Mouse (Mus musculus) forebrain, embryonic 12.5 days (tissue): ENCODE data around the gene Lbx2. TPM values are rescaled to one million over a fixed set of nuclear protein-coding genes. Genes with fewer than 3 reads are reported as not detected.

Experiments
- ATAC-seq: fragments of 200-750 bp; cut with Nextera tagmentation; 2 replicates; pipeline ENCODE4 v1.8.0; 2017; ENCODE audit warnings: moderate TSS enrichment; ENCODE audit not compliant: low FRiP score
- H3K27ac ChIP-seq: fragments of 300-500 bp; sonication (generic); 2 replicates; pipeline ENCODE4 v1.5.1; 2016; ENCODE audit warnings: mild to moderate bottlenecking
- H3K27me3 ChIP-seq: fragments of 300-500 bp; sonication (generic); 2 replicates; pipeline ENCODE4 v1.6.1; 2016; ENCODE audit warnings: mild to moderate bottlenecking
- H3K36me3 ChIP-seq: fragments of 300-500 bp; sonication (generic); replicated peaks from 2 replicates; pipeline ENCODE4 v1.6.1; 2016; ENCODE audit warnings: mild to moderate bottlenecking
- H3K4me1 ChIP-seq: fragments of 300-500 bp; sonication (generic); 2 replicates; pipeline ENCODE4 v1.6.1; 2016
- H3K4me2 ChIP-seq: fragments of 300-500 bp; sonication (generic); 2 replicates; pipeline ENCODE4 v1.6.1; 2016; ENCODE audit warnings: mild to moderate bottlenecking, moderate library complexity
- H3K4me3 ChIP-seq: fragments of 300-500 bp; sonication (generic); replicated peaks from 2 replicates; pipeline ENCODE4 v1.5.1; 2016; ENCODE audit warnings: mild to moderate bottlenecking
- H3K9ac ChIP-seq: fragments of 300-500 bp; sonication (generic); 2 replicates; pipeline ENCODE4 v1.6.1; 2016; ENCODE audit warnings: mild to moderate bottlenecking
- H3K9me3 ChIP-seq: fragments of 300-500 bp; sonication (generic); 2 replicates; pipeline ENCODE4 v1.6.1; 2016
- whole genome bisulfite sequencing: fragments of 180-500 bp; shearing (Covaris S2); methylation state at CpG from one replicate; pipeline ENCODE4 v1.1.7; 2016; 5-methylcytosine and 5-hydroxymethylcytosine counted together
- polyA plus RNA-seq: library from polyadenylated mRNA; unstranded; fragments of >200 nt; fragmentation: Nextera tagmentation; extraction: Ambion mirVana; gene quantifications from 2 replicates; pipeline ENCODE4 v1.2.1, GENCODE M21; 2016

Gene Lbx2
- polyA plus RNA-seq, 1 experiment from 2014 or later = 0.27 TPM

GRCm38 (mm10) chr6:83118369-83118768 is 32.2 kb downstream of the Lbx2 start:
- Histone ChIP-seq H3K36me3 (peaks cover 35% of the 10 kb centered on the region), H3K4me1 (peaks cover 57% of the 10 kb centered on the region), H3K9ac (no peak overlapping the region), H3K27me3 (no peaks in the 10 kb centered on the region), H3K4me2 (no peak overlapping the region), H3K4me3 (no peak overlapping the region), H3K27ac (peak overlapping the region; percentile 31; the same call in 1 of the 2 replicates), H3K9me3 (no peaks in the 10 kb centered on the region)
- ATAC-seq = no peak
- 89% methylated on average over 11 of the region's 11 CpGs for WGBS

DNA sequence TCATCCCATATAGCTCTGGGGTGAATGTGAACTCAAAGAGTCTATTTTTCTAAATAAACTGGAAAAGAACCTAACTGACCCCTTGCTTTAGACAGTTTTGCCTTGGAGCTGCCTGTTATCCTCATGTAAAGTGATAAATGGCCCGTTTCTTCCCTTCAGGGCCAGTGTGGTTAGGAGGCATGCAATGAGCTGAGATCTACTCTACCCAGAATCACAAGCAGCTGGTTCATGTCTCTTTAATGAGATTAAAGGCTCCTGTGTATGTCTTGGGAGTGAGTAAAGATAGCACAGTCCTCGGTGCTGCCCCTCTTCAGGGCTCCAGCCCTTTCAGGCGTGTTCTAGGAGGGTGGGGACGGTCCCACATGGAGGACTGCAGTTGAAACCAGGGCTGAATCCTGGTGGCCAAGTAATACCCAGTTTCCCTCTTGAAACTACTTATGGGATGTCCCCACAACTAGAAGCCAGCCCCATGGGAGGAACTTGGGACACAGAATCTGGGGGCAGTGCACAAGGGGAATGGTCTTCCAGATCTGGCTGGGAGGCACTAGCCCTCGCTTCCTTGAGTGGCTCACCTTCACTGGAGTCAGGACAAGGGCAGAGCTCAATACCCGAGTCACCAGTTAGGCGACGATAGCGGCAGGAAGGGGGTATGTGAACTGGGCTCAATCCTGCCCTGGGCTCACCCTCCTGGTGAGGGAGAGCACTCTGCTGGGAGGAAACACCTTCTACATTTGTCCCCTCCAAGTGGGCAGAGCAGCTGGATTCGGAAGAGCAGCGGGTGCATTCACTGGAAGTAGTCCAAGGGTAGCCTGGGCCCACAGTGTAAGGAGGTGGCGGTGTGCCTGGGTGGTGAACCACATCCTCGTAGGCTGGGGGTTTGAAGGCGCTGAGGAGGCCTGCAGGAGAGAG is 32.9 kb downstream of the Lbx2 start:
- Histone ChIP-seq H3K4me3 (no peak overlapping the region; the same call in 1 of the 2 replicates), H3K4me1 (peaks cover 64% of the 10 kb centered on the region)

GRCm38 (mm10) chr6:83119734-83120051 is 33.5 kb downstream of the Lbx2 start:
- peak overlapping the region; percentile 79 for H3K4me3 ChIP-seq
- WGBS = 85% methylated on average over 7 of the region's 7 CpGs
- H3K4me1 ChIP-seq = peaks cover 65% of the 10 kb centered on the region
- no peaks in the 10 kb centered on the region for H3K27me3 ChIP-seq
- H3K36me3 ChIP-seq = peaks cover 39% of the 10 kb centered on the region
- H3K4me2 ChIP-seq = peak overlapping the region; percentile 94
- H3K27ac ChIP-seq = no peak overlapping the region
- H3K9ac ChIP-seq = peak overlapping the region; percentile 86; the same call in 1 of the 2 replicates
- no peak for ATAC-seq
- no peaks in the 10 kb centered on the region for H3K9me3 ChIP-seq

More for the DNA sequence above, 32.9 kb downstream of the Lbx2 start:
- 0 out of 2 replicates have a peak overlapping the region, but pooled peaks have one; percentile 46 for H3K27ac ChIP-seq
- no peak overlapping the region for H3K4me2 ChIP-seq
- H3K36me3 ChIP-seq = peaks cover 39% of the 10 kb centered on the region
- H3K27me3 ChIP-seq = no peaks in the 10 kb centered on the region
- no peaks in the 10 kb centered on the region for H3K9me3 ChIP-seq
- WGBS = 90% methylated on average over 14 of the region's 14 CpGs
- H3K9ac ChIP-seq = 0 out of 2 replicates have a peak overlapping the region, but pooled peaks have one; percentile 86
- no peak for ATAC-seq

DNA sequence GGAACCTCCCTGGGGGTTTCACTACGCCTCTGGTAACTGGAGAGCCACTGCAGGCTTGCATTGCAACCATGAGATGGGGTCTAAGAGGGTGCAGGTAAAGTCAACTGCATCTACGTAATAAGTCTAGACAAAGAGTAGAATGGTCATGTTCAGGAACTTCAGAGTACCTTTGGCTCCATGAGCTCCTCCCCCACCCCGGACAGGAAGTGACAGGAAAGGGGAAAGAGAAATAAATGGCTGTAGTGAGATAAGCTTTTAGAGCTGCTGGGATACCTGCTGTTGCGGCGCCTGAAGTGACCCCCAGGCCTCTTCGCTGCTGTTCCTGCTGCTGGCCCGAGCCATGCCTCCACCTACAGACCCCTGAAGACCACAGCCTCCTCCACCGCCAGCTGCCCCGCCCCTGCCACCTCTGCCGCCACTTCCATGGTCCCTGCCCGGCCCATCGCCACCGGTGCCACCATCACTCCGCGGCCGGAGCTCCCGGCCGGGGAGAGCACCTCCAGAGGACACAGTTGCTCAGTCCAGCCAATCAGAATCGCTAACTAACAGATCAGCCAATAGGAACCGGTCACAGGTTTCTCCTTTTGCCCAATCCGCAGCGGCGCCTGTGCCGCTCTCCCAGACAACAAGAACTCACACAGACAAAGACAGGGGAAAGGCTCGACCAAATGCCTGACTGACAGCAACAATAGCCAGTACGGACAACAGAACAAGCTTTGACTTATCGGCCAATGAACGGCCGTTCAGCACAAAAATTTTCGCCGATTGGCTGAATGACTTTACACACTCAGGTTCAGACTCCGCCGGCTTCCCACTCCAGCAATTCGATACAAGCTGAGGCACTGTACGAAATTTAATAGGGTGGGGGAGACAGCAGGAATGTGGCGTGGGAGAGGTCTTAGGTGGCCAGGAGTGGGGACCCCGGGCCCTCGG is 35.0 kb downstream of the Lbx2 start, which contains the start of gene Wbp1:
Wbp1 (minus strand) TSS at position 630 of the 933 bp plus-strand sequence.
- peak within 1 kb of the TSS; percentile 79 for H3K4me3 ChIP-seq
- H3K27ac ChIP-seq = peak within 1 kb of the TSS; percentile 99
- H3K4me1 ChIP-seq = peaks cover 60% of the 10 kb centered on the region
- ATAC-seq = peak; percentile 94
- H3K4me2 ChIP-seq = peak within 1 kb of the TSS; percentile 94
- H3K9me3 ChIP-seq = no peaks in the 10 kb centered on the region
- H3K9ac ChIP-seq = peak within 1 kb of the TSS; percentile 88
- no peaks in the 10 kb centered on the region for H3K27me3 ChIP-seq
- under 1% methylated on average over 35 of the region's 38 CpGs for WGBS
- peaks cover 39% of the 10 kb centered on the region for H3K36me3 ChIP-seq

DNA sequence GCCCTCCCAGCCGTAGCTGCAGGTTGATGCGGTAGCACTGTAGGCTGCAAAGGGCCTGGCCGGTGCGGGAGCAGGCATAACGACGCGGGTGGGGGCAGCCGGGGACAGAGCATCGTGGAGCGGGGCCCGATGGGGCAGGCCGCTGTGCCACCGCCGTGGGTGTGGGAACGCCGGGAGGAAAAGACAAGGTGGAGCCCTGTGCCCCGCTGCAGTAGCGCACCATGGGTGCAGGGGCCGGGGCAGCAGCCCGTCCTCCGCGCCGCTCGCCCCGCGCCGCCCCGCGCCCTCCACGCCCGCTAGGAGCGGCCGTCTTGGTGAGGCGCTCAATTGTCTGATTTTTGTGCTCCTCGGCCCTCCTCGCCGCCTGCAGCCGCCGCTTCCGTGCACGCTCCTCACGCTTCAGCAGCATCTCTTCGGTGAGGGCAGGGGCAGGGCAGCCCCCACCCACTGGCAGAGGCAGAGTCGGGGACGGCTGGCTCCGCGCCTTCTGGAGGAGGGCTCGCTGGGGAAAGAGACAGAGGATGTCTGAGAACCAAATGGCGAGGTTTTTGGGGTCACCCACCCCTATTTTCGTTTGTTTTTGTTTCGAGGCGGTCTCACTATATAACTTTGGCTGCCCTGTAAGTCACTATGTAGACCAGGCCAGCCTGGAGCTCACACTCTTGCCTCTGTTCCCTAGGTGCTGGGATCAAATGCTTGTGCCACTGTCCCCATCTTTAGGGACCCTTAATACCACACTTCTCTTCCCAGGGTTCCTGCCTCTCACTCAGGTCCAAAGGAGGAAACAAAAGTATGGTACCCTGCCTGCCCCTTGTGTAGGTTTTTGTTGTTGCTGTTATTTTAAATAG is 35.9 kb downstream of the Lbx2 start:
- Histone ChIP-seq H3K27me3 (no peaks in the 10 kb centered on the region), H3K4me3 (peak overlapping the region; percentile 79), H3K9me3 (no peaks in the 10 kb centered on the region), H3K4me1 (peaks cover 52% of the 10 kb centered on the region), H3K36me3 (peaks cover 38% of the 10 kb centered on the region), H3K27ac (peak overlapping the region; percentile 99), H3K4me2 (peak overlapping the region; percentile 94), H3K9ac (peak overlapping the region; percentile 88)
- ATAC-seq = no peak; the same call in 1 of the 2 replicates
- 2% methylated on average over 38 of the region's 52 CpGs for WGBS

- 84% methylated on average over 5 of the region's 5 CpGs for WGBS
- Histone ChIP-seq H3K27me3 (no peaks in the 10 kb centered on the region), H3K9me3 (no peaks in the 10 kb centered on the region), H3K9ac (peak overlapping the region; percentile 88), H3K36me3 (peaks cover 29% of the 10 kb centered on the region), H3K4me2 (peak overlapping the region; percentile 94), H3K27ac (peak overlapping the region; percentile 99), H3K4me3 (peak overlapping the region; percentile 79), H3K4me1 (peaks cover 46% of the 10 kb centered on the region)
- ATAC-seq = no peak
Observed at GRCm38 (mm10) chr6:83122961-83123360, 36.8 kb downstream of the Lbx2 start.

DNA sequence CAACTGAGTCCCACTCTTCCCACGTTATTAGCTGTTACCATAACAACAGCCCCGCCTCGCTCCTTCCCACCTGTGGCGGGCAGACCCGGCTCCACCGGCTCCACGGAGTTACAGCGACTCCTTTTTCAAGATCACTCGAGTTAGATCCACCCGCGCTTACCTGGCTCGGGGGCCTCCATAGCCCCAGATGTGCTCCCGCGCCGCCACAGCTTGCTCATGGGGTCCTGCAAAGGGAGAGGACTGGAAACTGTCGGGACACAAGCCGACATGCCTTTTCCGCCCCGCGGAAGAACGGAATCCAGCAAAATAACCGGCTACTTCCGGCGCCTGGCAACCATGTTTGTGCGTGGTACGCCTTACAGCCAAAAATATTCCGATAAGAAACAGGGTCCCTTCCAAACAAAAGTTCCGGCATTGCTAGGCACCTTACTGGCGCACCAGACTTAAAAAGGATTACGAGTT is 38.7 kb downstream of the Lbx2 start:
- Histone ChIP-seq H3K9me3 (no peaks in the 10 kb centered on the region), H3K36me3 (peaks cover 10% of the 10 kb centered on the region; the same call in 1 of the 2 replicates), H3K4me1 (peaks cover 36% of the 10 kb centered on the region), H3K9ac (peak overlapping the region; percentile 74), H3K27me3 (no peaks in the 10 kb centered on the region), H3K4me2 (peak overlapping the region; percentile 90), H3K27ac (peak overlapping the region; percentile 71), H3K4me3 (peak overlapping the region; percentile 66)
- WGBS = 1% methylated on average over 30 of the region's 30 CpGs
- peak; percentile 1; the same call in 1 of the 2 replicates for ATAC-seq

GRCm38 (mm10) chr6:83125331-83125730 is 39.2 kb downstream of the Lbx2 start, which contains the start of gene Ino80b:
Gene Ino80b, minus strand, starts transcription at chr6:83125431.
- Histone ChIP-seq H3K4me3 (peak within 1 kb of the TSS; percentile 66), H3K9me3 (no peaks in the 10 kb centered on the region), H3K4me2 (peak within 1 kb of the TSS; percentile 90), H3K9ac (peak within 1 kb of the TSS; percentile 74), H3K27ac (peak within 1 kb of the TSS; percentile 71), H3K36me3 (peaks cover 10% of the 10 kb centered on the region; the same call in 1 of the 2 replicates), H3K4me1 (peaks cover 32% of the 10 kb centered on the region), H3K27me3 (no peaks in the 10 kb centered on the region)
- WGBS = 20% methylated on average over 5 of the region's 5 CpGs
- ATAC-seq = no peak

GRCm38 (mm10) chr6:83127419-83127818 is 41.3 kb downstream of the Lbx2 start:
- H3K4me2 ChIP-seq = no peak overlapping the region
- H3K9ac ChIP-seq = no peak overlapping the region
- WGBS = 98% methylated on average over 5 of the region's 5 CpGs
- H3K4me3 ChIP-seq = no peak overlapping the region
- H3K36me3 ChIP-seq = peaks cover 10% of the 10 kb centered on the region; the same call in 1 of the 2 replicates
- H3K27ac ChIP-seq = no peak overlapping the region
- no peaks in the 10 kb centered on the region for H3K9me3 ChIP-seq
- H3K27me3 ChIP-seq = no peaks in the 10 kb centered on the region
- peaks cover 24% of the 10 kb centered on the region for H3K4me1 ChIP-seq
- ATAC-seq = no peak

DNA sequence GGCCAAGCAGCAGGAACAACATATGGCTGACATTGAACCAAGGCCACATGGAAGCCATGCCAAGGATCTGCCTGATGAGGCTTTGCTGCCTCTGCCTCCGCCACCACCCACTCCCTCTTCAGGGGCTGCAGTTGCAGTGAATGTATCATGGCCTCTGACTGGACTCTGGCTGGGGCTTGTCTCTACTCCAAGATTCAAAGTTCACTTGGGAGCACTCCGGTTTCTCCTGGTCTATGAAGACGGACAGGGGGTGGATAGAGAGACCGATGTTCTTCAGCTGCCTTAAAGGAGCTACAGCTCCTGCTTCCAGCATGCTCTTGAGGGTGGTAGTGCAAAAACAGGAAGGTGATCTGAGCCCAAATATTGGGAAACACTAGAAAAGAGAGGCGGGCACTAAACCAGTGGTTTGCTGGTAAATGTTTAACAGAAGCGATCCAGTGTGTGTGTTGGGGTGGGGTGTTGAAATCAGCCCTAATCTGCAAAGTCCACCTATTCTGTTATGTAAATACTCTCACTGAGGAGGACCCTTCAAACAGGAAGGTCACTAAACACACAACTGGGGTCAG is 45.4 kb downstream of the Lbx2 start:
- H3K9me3 ChIP-seq = no peaks in the 10 kb centered on the region
- H3K27ac ChIP-seq = no peak overlapping the region
- no peak overlapping the region for H3K4me3 ChIP-seq
- H3K4me2 ChIP-seq = no peak overlapping the region
- peaks cover 11% of the 10 kb centered on the region for H3K4me1 ChIP-seq
- H3K9ac ChIP-seq = no peak overlapping the region
- ATAC-seq = no peak
- no peaks in the 10 kb centered on the region for H3K36me3 ChIP-seq
- H3K27me3 ChIP-seq = peaks cover 22% of the 10 kb centered on the region
- WGBS = 84% methylated on average over 6 of the region's 6 CpGs
